Mouse (Mus musculus): ENCODE data around the gene Slc38a9. TPM values are rescaled to one million over a fixed set of nuclear protein-coding genes. Genes with fewer than 3 reads are reported as not detected.

Slc38a9 gene
- polyA plus RNA-seq (2012; rRNA removed) = 22.7 and 23.9 TPM in 2 replicates

DNA sequence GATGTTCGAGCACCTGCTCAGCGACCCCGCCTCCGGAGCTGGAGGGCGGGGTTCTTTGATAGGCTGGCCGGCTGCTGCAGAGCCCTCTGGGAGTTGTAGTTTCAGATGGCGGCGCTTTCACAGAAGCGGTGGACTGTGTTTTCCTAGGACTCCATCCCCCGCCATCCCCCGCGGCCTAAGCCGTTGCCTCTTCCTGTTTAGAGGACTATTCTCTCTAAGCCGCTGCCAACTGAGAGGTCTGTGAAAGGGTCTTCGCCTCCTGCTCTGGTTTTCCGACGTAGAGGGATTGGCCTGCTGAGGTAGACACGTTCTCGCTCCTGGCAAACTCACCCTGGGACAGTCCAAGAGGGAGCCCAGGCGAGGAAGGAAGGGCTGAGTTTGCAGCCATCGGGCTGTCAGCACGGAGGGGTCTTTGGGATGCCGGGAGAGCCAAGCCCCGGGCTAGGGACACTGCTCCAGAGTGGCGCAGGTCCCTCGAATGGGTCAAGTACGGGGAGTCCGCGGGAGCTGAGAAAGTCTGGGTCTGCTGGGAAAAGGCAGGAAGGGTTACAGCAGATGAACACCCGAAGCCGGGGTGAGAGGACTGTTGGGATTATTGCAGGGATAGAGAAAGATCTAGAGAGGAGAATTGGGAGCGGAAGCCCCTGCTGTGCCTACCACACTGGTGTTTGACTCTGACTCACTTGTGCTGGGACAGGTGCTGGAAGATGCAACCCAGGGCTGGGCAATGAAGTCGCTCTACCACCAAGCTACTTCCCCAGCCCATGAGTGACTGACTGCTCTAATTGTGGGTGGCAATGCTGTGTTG is at the start of gene Slc38a9:
TSS of gene Slc38a9 (plus strand) at position 178 of the 808 bp plus-strand sequence.
- DNase-seq (ENCODE audit: extremely low spot score in 1 of 2, low spot score in 1 of 2) = peak; percentile 94

DNA sequence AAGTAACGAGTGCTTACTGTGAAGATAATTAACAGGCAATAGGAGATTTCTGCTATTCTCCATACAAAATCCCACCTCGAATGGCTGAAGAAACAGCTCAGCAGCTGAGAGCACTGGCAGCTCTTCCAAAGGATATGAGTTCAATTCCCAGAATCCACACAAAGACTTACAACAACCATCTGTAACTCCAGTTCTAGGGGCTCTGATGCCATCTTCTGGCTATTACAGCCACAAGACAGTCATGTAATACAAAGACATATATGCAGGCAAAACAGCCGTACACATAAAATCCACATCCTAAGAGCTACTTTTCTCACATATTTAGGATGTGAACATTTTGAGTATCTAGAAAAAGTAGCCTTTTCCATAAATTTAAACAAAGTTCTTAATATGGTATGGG is 39.0 kb upstream of the Slc38a9 start:
- DNase-seq (ENCODE audit: extremely low spot score in 1 of 2, low spot score in 1 of 2) = peak in 1 of 2 experiments; percentile 8

DNA sequence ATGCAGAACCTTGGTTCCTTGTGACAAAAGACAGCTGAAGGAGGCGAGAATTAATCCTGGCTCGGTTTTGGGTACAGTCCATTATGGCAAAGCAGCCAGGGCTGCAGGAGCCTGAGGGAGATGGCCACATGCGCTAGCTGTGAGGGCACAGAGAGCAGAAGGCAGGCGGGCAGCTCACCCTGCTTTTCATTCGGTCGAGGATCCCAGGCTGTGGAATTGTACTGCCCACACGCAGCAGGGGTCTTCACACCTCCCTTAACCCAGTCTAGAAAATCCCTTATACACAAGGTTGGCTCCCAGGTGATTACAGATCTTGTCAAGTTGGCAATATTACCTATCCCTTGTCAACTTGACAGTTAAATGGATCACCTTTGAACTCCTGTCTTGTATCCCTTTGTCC is 36.9 kb upstream of the Slc38a9 start:
- no peak for DNase-seq (ENCODE audit: extremely low spot score in 1 of 2, low spot score in 1 of 2)

- no peak for DNase-seq (ENCODE audit: extremely low spot score in 1 of 2, low spot score in 1 of 2)
Observed at GRCm38 (mm10) chr13:112624622-112625021, 35.9 kb upstream of the Slc38a9 start.

DNA sequence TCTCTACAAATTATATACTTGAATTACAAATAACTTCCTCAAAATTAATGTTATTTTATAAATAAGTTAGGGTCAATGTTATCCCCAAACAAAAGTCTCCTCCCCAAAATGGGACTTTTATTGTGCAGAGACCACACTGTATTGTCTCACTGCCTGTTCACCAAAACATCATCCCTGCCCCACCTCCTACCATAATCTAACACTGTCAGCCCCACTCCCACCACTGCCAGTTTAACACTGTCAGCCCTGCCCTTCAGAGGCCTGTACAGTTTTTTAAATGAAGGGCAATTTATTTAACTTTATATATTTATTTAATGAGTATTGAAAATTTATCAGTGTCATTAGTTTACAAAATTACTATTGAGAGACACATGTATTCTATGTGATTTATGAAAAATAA is 35.0 kb upstream of the Slc38a9 start:
- DNase-seq (ENCODE audit: extremely low spot score in 1 of 2, low spot score in 1 of 2) = no peak

- no peak for DNase-seq (ENCODE audit: extremely low spot score in 1 of 2, low spot score in 1 of 2)
Observed at GRCm38 (mm10) chr13:112635174-112635837, 25.2 kb upstream of the Slc38a9 start.

GRCm38 (mm10) chr13:112636498-112636897 is 24.1 kb upstream of the Slc38a9 start:
- DNase-seq (ENCODE audit: extremely low spot score in 1 of 2, low spot score in 1 of 2) = no peak

DNA sequence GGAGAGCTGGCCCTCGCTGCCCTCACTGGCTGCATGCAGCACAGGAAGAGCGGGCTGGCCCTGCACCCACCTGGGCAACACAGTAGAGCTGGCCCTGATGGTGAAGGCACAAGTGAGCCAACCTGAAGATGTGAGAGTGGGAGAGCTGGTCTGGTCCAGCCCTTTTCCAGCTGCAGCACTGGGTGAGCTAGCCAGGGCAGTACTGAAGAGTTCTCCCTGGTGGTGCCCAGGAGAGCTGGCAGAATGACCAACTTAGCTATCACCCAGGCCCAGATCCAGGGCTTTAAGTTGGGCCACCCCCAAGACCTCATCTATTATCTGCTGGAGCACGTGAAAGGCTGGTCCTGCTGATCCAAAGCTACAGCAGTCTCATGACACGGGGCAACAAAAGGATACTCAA is 21.4 kb upstream of the Slc38a9 start:
- DNase-seq (ENCODE audit: extremely low spot score in 1 of 2, low spot score in 1 of 2) = no peak

DNA sequence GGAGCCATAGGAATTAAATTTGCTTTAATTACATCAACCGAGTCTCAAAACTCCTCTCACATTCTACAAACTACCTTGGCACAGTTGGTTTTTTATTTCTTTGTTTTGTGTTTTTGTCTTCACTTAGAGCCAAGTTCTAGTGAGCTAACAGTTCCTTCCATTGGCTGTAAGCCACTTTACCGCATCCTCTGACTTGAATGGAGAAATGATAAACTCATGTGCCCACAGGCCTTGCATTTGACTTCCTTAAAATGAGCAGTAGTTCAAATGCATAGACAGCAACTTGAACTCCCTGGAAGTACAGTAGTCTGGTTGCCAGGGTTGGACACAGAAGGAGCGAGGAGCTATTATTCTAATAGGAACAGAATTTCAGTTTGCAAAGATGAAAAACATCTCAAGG is 17.7 kb upstream of the Slc38a9 start:
- DNase-seq (ENCODE audit: extremely low spot score in 1 of 2, low spot score in 1 of 2) = no peak

- no peak for DNase-seq (ENCODE audit: extremely low spot score in 1 of 2, low spot score in 1 of 2)
Observed at GRCm38 (mm10) chr13:112644996-112645395, 15.6 kb upstream of the Slc38a9 start.

DNA sequence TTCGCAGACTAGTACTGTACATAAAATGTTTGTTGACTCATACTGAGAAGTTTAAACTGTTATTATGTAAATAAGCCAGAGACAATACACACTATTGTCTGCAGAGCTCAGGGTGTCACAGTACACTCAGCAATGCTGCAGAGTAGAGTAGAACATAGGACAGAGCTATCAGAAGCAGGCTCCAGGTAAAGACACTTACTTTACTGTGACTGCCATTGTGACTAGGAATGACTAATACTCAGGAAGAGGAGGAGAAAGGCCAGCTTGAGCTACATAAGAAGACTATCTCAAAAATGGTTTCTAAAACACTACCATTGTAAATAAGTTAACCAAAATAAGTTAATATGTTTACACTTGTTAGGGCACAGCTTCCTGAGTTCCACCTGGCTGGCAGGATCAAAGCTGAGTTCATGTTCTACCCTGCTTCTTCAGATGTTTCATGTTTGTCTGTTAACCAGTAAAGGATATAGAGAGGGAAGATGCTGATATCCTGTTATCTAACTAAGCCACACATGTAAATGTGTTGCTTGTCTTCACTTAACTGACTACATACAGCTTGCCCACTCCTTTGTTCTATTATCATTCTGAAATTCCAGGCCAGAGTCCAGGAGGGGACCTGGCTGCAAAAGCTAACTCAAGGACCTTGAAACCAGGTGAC is 14.9 kb upstream of the Slc38a9 start:
- DNase-seq (ENCODE audit: extremely low spot score in 1 of 2, low spot score in 1 of 2) = no peak

DNA sequence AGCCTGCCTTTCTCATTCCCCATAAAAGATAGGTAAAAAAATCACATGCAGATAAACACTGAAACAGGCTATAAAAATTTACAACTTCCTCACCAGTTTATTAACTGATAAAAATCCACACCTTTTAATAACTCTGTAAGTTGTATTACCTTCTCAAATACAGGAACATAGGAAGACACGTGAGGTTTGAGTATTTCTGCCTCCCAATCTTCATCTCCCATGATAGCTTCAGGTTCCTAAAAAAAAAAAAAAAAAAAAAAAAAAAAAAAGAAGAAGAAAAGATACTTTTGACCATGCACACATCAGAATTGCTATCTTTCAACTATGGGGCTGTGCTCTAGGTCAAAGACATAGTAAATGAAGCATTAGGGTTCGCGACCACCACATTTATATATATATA is 9.4 kb upstream of the Slc38a9 start:
- DNase-seq (ENCODE audit: extremely low spot score in 1 of 2, low spot score in 1 of 2) = no peak

- DNase-seq (ENCODE audit: extremely low spot score in 1 of 2, low spot score in 1 of 2) = no peak
Observed at GRCm38 (mm10) chr13:112652205-112652604, 8.3 kb upstream of the Slc38a9 start, which contains the start of gene Ddx4. Gene Ddx4 (minus strand): TSS chr13:112652475.

DNA sequence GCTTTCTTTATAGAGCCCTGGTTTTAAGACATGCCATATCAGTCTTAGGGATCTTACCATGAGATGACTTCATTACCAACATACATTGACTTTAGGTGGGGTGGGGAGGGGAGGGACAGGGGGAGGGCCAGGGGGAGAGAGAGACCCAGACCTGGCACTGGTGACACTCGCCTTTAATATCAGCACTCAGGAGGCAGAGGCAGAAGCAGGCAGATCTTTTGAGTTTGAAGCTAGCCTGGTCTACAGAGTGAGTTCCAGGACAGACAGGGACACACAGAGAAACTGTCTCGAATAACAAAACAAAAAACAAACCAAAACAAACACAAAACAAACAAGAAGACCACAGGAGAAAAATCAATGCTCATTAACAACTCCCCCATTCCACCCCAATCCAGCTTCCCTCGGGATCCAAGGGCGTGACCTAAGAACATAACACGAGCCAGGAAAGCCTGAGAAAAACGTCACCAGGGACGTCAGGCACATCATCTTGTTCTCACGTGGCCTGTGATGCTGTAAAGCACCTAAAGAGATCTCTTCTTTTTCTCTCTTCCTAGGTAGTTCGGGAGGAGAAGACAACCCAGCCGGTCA is 471 bp upstream of the Slc38a9 start:
- no peak for DNase-seq (ENCODE audit: extremely low spot score in 1 of 2, low spot score in 1 of 2)

DNA sequence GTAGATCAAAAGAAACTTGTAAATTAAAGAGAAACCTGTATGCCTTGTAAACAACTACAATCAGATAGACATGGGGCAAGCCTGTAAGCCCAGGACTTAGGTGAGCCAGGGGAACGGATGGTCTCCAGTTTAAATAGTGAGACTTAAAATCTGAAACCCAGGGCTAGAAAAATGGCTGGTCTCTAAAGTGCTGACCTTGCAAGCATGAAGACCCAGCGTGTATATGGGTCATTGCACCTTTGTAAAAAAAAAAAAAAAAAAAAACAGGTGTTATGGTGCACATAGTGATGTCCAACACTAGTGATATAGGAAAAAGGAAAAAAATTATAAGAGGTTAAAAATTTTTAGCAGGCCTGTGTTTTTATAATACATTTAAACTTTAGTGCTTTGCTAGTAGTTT is 1.1 kb downstream of the Slc38a9 start:
- DNase-seq (ENCODE audit: extremely low spot score in 1 of 2, low spot score in 1 of 2) = no peak

- no peak for DNase-seq (ENCODE audit: extremely low spot score in 1 of 2, low spot score in 1 of 2)
Observed at GRCm38 (mm10) chr13:112666433-112667024, 6.0 kb downstream of the Slc38a9 start.

DNA sequence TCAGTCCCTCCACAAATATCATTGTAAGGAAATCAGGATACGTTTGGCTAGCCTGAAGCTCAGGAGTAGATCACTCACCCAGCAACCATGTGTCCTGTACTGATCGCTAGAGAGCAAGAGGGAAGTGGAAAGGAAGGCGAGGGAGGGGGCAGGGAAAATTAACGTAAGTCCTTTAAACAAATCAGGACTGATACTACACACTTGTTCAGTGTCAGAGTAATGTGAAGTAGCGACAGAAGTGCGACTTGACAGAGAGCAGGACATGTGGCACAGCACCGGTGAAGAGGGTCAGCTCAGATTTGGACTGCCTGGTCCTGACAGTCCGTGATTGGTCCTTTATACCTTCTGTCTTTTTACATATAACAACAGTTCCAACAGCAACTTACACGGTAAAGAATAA is 6.7 kb downstream of the Slc38a9 start:
- DNase-seq (ENCODE audit: extremely low spot score in 1 of 2, low spot score in 1 of 2) = no peak

DNA sequence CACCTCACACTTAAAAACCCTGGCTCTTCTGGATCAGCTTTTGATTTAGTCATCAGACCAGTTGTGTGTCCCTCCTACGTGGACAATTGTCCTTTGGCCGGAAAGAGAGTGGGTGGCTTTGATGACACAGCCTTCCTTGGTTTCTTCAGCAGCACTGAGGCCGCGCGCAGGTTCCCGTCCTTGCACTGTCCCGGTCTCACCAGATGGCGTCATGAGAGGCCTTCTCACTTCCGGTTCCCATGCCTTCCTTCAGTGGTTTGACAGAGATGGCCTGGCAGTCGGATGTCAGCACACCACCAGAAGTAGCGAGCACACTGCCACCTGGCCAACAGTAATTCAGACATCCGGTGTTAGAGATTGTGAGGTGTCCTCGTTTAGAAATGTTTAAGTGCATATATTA is 11.2 kb downstream of the Slc38a9 start:
- no peak for DNase-seq (ENCODE audit: extremely low spot score in 1 of 2, low spot score in 1 of 2)

DNA sequence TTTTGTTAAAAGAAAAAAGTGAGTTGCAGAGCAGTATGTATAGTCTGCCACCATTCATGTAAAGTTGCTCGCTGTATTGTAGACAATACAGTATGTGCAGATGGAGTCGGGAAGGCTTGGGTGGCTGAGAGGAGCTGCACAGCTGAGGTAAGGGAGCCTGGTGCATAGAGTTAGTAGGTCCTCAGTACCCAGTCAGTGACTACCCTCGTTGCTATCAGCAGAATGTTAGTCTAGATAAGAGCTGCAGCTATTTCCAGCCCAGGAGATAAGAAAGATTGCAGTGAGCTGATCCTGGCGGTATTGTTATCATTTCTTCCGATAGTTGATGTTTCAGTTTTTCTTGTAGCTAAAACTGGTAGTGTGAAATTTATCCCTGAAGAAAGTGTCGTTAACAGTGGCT is 12.2 kb downstream of the Slc38a9 start:
- no peak for DNase-seq (ENCODE audit: extremely low spot score in 1 of 2, low spot score in 1 of 2)

DNA sequence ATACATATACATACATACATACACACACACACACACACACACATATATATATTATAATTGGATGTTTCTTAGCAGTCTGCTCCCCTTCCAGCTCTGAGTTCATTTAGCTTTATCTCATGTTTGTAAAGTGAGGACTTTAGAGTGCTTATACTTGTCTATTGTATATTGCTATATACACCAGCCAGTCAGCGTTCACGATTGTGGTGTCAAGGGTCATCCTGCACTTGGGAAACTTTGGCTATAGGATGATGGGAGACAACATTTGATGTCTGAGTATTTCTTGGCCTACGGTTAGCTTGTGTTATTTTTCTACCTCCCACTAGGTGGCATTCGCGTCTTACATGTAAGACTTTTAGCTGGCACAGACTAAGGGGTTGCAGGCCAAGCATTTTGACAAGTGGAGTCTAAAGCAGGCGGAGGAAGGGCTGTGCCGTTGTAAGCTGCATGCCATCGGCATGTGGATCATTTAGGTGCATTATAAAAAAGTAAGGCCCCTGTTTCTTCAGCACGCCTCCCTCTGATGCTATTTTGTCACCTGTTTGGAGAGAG is 13.4 kb downstream of the Slc38a9 start:
- DNase-seq (ENCODE audit: extremely low spot score in 1 of 2, low spot score in 1 of 2) = peak in 1 of 2 experiments; percentile 80

Data from frontal cortex, adult 2 months (tissue).